Mouse (Mus musculus) layer of hippocampus, adult 9-11 months (tissue): ENCODE measurements around the gene Spryd3.
A peak's percentile ranks its signal among the peaks of the same experiment; 100 is the strongest.

Experiments used
- DNase-seq: peaks from one replicate; pipeline ENCODE4 v3.0.0; 2022

Spryd3 gene

GRCm38 (mm10) chr15:102146882-102147281, 10.8 kb upstream of the Spryd3 start:
- no peak for DNase-seq

GRCm38 (mm10) chr15:102146089-102146488, 10.1 kb upstream of the Spryd3 start:
- DNase-seq = no peak

GRCm38 (mm10) chr15:102145330-102145729, 9.3 kb upstream of the Spryd3 start:
- DNase-seq = peak; percentile 28

- DNase-seq = no peak
Observed at GRCm38 (mm10) chr15:102144726-102145125, 8.7 kb upstream of the Spryd3 start.

- DNase-seq = no peak
Observed at GRCm38 (mm10) chr15:102144274-102144711, 8.3 kb upstream of the Spryd3 start, which contains the start of gene Igfbp6. TSS of gene Igfbp6 (plus strand) at chr15:102144362.

GRCm38 (mm10) chr15:102142914-102143912, 7.2 kb upstream of the Spryd3 start:
- DNase-seq = no peak

- no peak for DNase-seq
Observed at GRCm38 (mm10) chr15:102141120-102141519, 5.1 kb upstream of the Spryd3 start.

GRCm38 (mm10) chr15:102135522-102136128, 409 bp downstream of the Spryd3 start:
- no peak for DNase-seq

- DNase-seq = no peak
Observed at GRCm38 (mm10) chr15:102134709-102135108, 1.3 kb downstream of the Spryd3 start.

- DNase-seq = no peak
Observed at GRCm38 (mm10) chr15:102133314-102133713, 2.7 kb downstream of the Spryd3 start.

GRCm38 (mm10) chr15:102126303-102126702, 9.7 kb downstream of the Spryd3 start:
- DNase-seq = no peak

- DNase-seq = no peak
Observed at GRCm38 (mm10) chr15:102120530-102120929, 15.5 kb downstream of the Spryd3 start.

- DNase-seq = no peak
Observed at GRCm38 (mm10) chr15:102119831-102120170, 16.2 kb downstream of the Spryd3 start.

GRCm38 (mm10) chr15:102119121-102119830, 16.8 kb downstream of the Spryd3 start:
- no peak for DNase-seq

- DNase-seq = no peak
Observed at GRCm38 (mm10) chr15:102118591-102118990, 17.4 kb downstream of the Spryd3 start.

GRCm38 (mm10) chr15:102117461-102118443, 18.3 kb downstream of the Spryd3 start:
- DNase-seq = no peak

- no peak for DNase-seq
Observed at GRCm38 (mm10) chr15:102116753-102117415, 19.1 kb downstream of the Spryd3 start.

GRCm38 (mm10) chr15:102115731-102116231, 20.3 kb downstream of the Spryd3 start:
- DNase-seq = no peak

- no peak for DNase-seq
Observed at GRCm38 (mm10) chr15:102114651-102115260, 21.3 kb downstream of the Spryd3 start.

- no peak for DNase-seq
Observed at GRCm38 (mm10) chr15:102113674-102114073, 22.4 kb downstream of the Spryd3 start.

- no peak for DNase-seq
Observed at GRCm38 (mm10) chr15:102112827-102113226, 23.2 kb downstream of the Spryd3 start.
